Mouse (Mus musculus): Measurements from ENCODE around the gene Mettl4. TPM values are rescaled to one million over a fixed set of nuclear protein-coding genes. Genes with fewer than 3 reads are reported as not detected.

The Mettl4 gene
- polyA plus RNA-seq (2012; rRNA removed; ENCODE audit: low replicate concordance), result 2.8 and 6.9 TPM in 2 replicates

GRCm38 (mm10) chr17:94749466-94750135 is at the start of gene Mettl4:
Mettl4 (minus strand) TSS chr17:94750019.

Data from mammary gland, adult 2 months (tissue).